ENCODE assay signal across 19 mouse cellular contexts in the genomic region with DNA sequence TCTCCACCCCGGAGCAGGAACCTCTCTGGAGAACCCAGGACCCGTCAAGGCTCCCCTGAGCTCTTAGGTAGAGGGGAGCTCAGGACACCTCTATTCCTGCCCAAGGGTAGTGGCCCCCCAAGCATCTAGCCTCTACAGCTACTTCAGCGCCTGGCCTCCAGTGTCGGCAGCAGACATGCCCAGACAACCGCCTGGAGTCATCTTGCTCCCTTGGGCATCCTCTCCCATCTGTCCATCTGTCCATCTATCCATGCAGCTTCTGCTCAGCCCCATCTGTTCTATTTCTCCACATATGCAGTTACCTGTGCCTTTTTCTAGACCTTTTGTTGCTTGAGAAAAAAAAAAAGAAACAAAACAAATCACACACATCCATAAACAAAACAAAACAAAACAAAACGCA. TPM values are rescaled to one million over a fixed set of nuclear protein-coding genes. Genes with fewer than 3 reads are reported as not detected.
"Had no signal": no experiment of that assay in that cellular context is flagged by ENCODE, and none has a peak within 500 bp of the region (broad histone marks: within the 10 kb centered on the region; RNA-seq: fewer than 3 reads in every experiment).

No protein-coding gene starts in this region.

- H3K4me3 ChIP-seq: liver, embryonic 13.5 days; midbrain, embryonic 13.5 days had no signal

- H3K4me1 ChIP-seq: liver, embryonic 13.5 days had no signal

- ATAC-seq: midbrain, embryonic 13.5 days had no signal

- DNase-seq: kidney, adult 9 months; kidney, postnatal 14 days; kidney, postnatal 4 days; liver, embryonic 13.5 days; lung, adult 2 months; thymus, adult 18-20 months; thymus, postnatal 36 days had no signal

- H3K27ac ChIP-seq: liver, embryonic 13.5 days; macrophage; midbrain, embryonic 13.5 days had no signal

- H3K36me3 ChIP-seq: liver, embryonic 13.5 days; midbrain, embryonic 13.5 days had no signal

- H3K4me2 ChIP-seq: liver, embryonic 13.5 days; midbrain, embryonic 13.5 days had no signal

- H3K9me3 ChIP-seq: liver, embryonic 13.5 days; midbrain, embryonic 13.5 days had no signal

- H3K27me3 ChIP-seq: liver, embryonic 13.5 days; midbrain, embryonic 13.5 days had no signal

- H3K9ac ChIP-seq: liver, embryonic 13.5 days; midbrain, embryonic 13.5 days had no signal

RNA-seq across cellular contexts. Expression of a gene that starts 26.8 kb away (rescaled TPM):
- total RNA-seq: layer of hippocampus, adult 18-20 months; layer of hippocampus, postnatal 14 days; left cerebral cortex, postnatal 25 days; liver, adult 2 months; megakaryocyte, adult 5-6 weeks; midbrain, postnatal 0 days had no signal
- polyA plus RNA-seq: limb, embryonic 11.5 days; liver, adult 2 months; macrophage; midbrain, embryonic 13.5 days; neural tube, embryonic 11.5 days; spleen, adult 2 months; testis, adult 2 months had no signal
